Mouse (Mus musculus) small intestine, adult 2 months (tissue): ENCODE results near the gene Tekt2. TPM values are rescaled to one million over a fixed set of nuclear protein-coding genes. Genes with fewer than 3 reads are reported as not detected.

Experiments used
- H3K27ac ChIP-seq: fragments of 200-500 bp; 2 replicates; pipeline ENCODE4 v1.5.1; 2012; ENCODE audit warnings: low read depth, low read length, control low read depth, inconsistent platforms; ENCODE audit not compliant: insufficient read depth
- H3K27me3 ChIP-seq: fragments of 200-500 bp; 2 replicates; pipeline ENCODE4 v1.6.1; 2012; ENCODE audit warnings: mild to moderate bottlenecking, moderate library complexity, low read length, inconsistent platforms; ENCODE audit not compliant: control insufficient read depth, insufficient read depth
- H3K36me3 ChIP-seq: fragments of 200-500 bp; 2 replicates; pipeline ENCODE4 v1.6.1; 2012; ENCODE audit warnings: mild to moderate bottlenecking, low read length, control low read depth, inconsistent platforms; ENCODE audit not compliant: control insufficient read depth, insufficient read depth
- H3K4me1 ChIP-seq: fragments of 200-500 bp; 2 replicates; pipeline ENCODE4 v1.6.1; 2012; ENCODE audit warnings: low read length, inconsistent platforms, mixed read lengths; ENCODE audit not compliant: control insufficient read depth, insufficient read depth, insufficient read length
- H3K4me3 ChIP-seq: fragments of 200-500 bp; 2 replicates; pipeline ENCODE4 v1.5.1; 2012; ENCODE audit warnings: low read depth, mild to moderate bottlenecking, control low read depth, inconsistent platforms, low read length, moderate library complexity
- CTCF ChIP-seq: fragments of 200-500 bp; IDR thresholded peaks from 2 replicates; pipeline ENCODE4 v1.5.1; 2012; ENCODE audit warnings: low read depth, mild to moderate bottlenecking, control low read depth, inconsistent platforms, low read length, moderate library complexity, mixed read lengths; ENCODE audit not compliant: insufficient replicate concordance, insufficient read length; ENCODE audit errors: extremely low read depth
- POLR2A ChIP-seq: fragments of 200-500 bp; IDR thresholded peaks from 2 replicates; pipeline ENCODE4 v1.6.1; 2012; ENCODE audit warnings: low read depth, mild to moderate bottlenecking, control low read depth, inconsistent platforms, low read length, moderate library complexity
- WGBS: fragments of 180-500 bp; shearing (Covaris S2); methylation state at CpG from one replicate; pipeline ENCODE4 v1.1.7; 2018; 5-methylcytosine and 5-hydroxymethylcytosine counted together
- polyA plus RNA-seq: library from polyadenylated mRNA; depleted of rRNA; stranded (reverse); fragments of >200 nt; gene quantifications from 2 replicates; pipeline ENCODE4 v1.2.3, GENCODE M21; 2012

The Tekt2 gene
- polyA plus RNA-seq, 1 experiment, result 1.0 TPM

- 0 out of 2 replicates have a peak, but pooled peaks cover 2% of the 10 kb centered on the region for H3K27me3 ChIP-seq
- peaks cover 2% of the 10 kb centered on the region; the same call in 1 of the 2 replicates for H3K4me1 ChIP-seq
- no peaks in the 10 kb centered on the region for H3K36me3 ChIP-seq
- H3K27ac ChIP-seq, result no peak overlapping the region
- 23% methylated on average over 6 of the region's 6 CpGs for WGBS
- TF ChIP-seq CTCF (no peak), POLR2A (no peak)
- no peak overlapping the region for H3K4me3 ChIP-seq
Measured at GRCm38 (mm10) chr4:126326036-126326435, 548 bp upstream of the Tekt2 start.

GRCm38 (mm10) chr4:126324861-126325260, 627 bp downstream of the Tekt2 start:
- no peaks in the 10 kb centered on the region for H3K36me3 ChIP-seq
- H3K27ac ChIP-seq, result no peak overlapping the region
- no peak overlapping the region for H3K4me3 ChIP-seq
- peaks cover 2% of the 10 kb centered on the region; the same call in 1 of the 2 replicates for H3K4me1 ChIP-seq
- H3K27me3 ChIP-seq, result 0 out of 2 replicates have a peak, but pooled peaks cover 2% of the 10 kb centered on the region
- WGBS, result 70% methylated on average over 13 of the region's 13 CpGs
- TF ChIP-seq CTCF, result no peak
- TF ChIP-seq POLR2A, result no peak

GRCm38 (mm10) chr4:126322646-126323045, 2.8 kb downstream of the Tekt2 start:
- TF ChIP-seq CTCF (no peak), POLR2A (no peak)
- no peak overlapping the region for H3K27ac ChIP-seq
- WGBS, result 96% methylated on average over 13 of the region's 13 CpGs
- 0 out of 2 replicates have a peak, but pooled peaks cover 2% of the 10 kb centered on the region for H3K27me3 ChIP-seq
- H3K4me3 ChIP-seq, result no peak overlapping the region
- peaks cover 2% of the 10 kb centered on the region; the same call in 1 of the 2 replicates for H3K4me1 ChIP-seq
- H3K36me3 ChIP-seq, result peaks cover 7% of the 10 kb centered on the region

- H3K4me3 ChIP-seq, result peak overlapping the region; percentile 21; the same call in 1 of the 2 replicates
- H3K27ac ChIP-seq, result no peak overlapping the region
Measured at GRCm38 (mm10) chr4:126321854-126322511, 3.5 kb downstream of the Tekt2 start.

GRCm38 (mm10) chr4:126321111-126321853, 4.2 kb downstream of the Tekt2 start, which contains the start of gene Adprhl2:
Gene Adprhl2, minus strand, starts transcription at chr4:126321703.
- peaks cover 21% of the 10 kb centered on the region for H3K36me3 ChIP-seq
- H3K4me1 ChIP-seq, result peaks cover 2% of the 10 kb centered on the region; the same call in 1 of the 2 replicates
- WGBS, result under 1% methylated on average over 80 of the region's 80 CpGs
- TF ChIP-seq POLR2A (peak; percentile 60), CTCF (peak; percentile 100)
- 0 out of 2 replicates have a peak, but pooled peaks cover 2% of the 10 kb centered on the region for H3K27me3 ChIP-seq
- H3K4me3 ChIP-seq, result peak within 1 kb of the TSS; percentile 84
- no peak within 1 kb of the TSS for H3K27ac ChIP-seq

More at GRCm38 (mm10) chr4:126321854-126322511, 3.5 kb downstream of the Tekt2 start:
- 55% methylated on average over 28 of the region's 28 CpGs for WGBS
- H3K4me1 ChIP-seq, result peaks cover 2% of the 10 kb centered on the region; the same call in 1 of the 2 replicates
- H3K36me3 ChIP-seq, result peaks cover 14% of the 10 kb centered on the region
- 0 out of 2 replicates have a peak, but pooled peaks cover 2% of the 10 kb centered on the region for H3K27me3 ChIP-seq
- TF ChIP-seq POLR2A (peak; percentile 34; the same call in 1 of the 2 replicates), CTCF (no peak)

- no peaks in the 10 kb centered on the region for H3K4me1 ChIP-seq
- 70% methylated on average over 6 of the region's 6 CpGs for WGBS
- TF ChIP-seq POLR2A, result no peak
- TF ChIP-seq CTCF, result no peak
- no peak overlapping the region for H3K4me3 ChIP-seq
- H3K27me3 ChIP-seq, result no peaks in the 10 kb centered on the region
- H3K36me3 ChIP-seq, result peaks cover 27% of the 10 kb centered on the region
- H3K27ac ChIP-seq, result no peak overlapping the region
Measured at GRCm38 (mm10) chr4:126319806-126320205, 5.7 kb downstream of the Tekt2 start.
